Mouse (Mus musculus): ENCODE data around the gene Cpne7.

Gene Cpne7

DNA sequence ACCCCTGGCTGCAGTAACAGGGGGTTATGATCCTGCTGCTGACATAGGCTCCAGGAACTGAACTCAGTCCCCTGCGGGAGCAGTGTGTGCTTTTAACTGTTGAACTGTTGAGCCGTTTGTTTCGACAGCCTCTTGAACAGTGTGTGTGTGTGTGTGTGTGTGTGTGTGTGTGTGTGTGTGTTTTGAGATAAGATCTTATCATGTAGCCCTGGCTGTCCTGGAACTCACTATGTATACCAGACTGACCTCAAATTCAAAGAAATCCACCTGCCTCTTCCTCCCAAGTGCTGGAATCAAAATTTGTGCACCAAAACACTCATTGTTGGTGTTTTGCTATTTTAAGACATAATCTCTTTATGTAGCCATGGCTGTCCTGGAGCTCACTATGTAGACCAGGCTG, 2.5 kb upstream of the Cpne7 start:
- no peak for DNase-seq (ENCODE audit: low spot score in 2 of 2)

GRCm38 (mm10) chr8:123117744-123118143, 570 bp downstream of the Cpne7 start:
- no peak for DNase-seq (ENCODE audit: low spot score in 2 of 2)

DNA sequence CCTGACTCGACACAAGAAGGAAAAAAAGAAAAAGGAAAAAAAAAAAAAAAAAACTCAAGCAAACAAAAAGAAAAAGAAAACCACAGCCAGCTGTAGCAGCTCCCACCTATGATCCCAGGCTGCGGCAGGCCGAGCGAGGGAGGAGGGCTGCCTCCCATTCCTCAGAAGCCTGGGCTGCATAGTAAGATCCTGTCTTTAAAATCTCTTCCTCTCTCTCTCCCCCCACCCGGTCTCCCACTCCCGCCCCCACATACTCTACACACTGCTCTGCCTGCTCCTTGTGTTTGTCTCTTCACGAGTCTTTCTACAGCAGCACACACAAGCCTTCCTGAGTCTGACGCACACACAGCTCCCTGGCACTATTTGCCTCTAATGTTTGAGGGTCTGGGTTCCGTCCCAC, 4.9 kb downstream of the Cpne7 start:
- DNase-seq (ENCODE audit: low spot score in 2 of 2), result no peak

- no peak for DNase-seq (ENCODE audit: low spot score in 2 of 2)
Observed at GRCm38 (mm10) chr8:123122670-123123069, 5.5 kb downstream of the Cpne7 start.

DNA sequence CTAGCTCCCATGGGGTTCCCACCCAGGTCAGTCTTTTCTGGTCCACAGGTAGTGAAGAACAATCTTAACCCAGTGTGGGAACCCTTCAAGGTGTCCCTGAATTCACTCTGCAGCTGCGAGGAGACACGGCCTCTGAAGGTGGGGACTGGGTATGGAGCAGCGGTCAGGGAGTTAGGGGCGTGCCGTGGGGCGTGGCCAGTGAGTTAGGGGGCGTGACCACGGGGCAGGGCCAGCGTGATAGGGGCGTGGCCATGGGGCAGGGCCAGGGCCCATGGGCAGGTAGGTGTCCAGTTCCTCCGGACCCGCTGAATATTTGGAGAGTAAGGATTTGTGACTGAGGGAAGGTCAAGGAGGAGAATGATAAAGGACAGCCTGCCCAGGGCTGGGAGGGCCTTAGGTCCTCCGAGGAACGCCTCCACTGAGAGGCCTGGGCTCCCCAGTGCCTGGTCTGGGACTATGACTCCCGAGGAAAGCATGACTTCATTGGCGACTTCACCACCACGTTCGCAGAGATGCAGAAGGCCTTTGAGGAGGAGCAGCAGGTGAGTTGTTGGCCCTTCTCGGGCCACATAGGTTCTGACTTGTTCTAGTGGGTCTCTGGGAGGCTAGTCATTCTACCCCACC, 9.1 kb downstream of the Cpne7 start:
- DNase-seq (ENCODE audit: low spot score in 2 of 2), result no peak

- DNase-seq (ENCODE audit: low spot score in 2 of 2), result no peak
Observed at GRCm38 (mm10) chr8:123131041-123131440, 13.9 kb downstream of the Cpne7 start.

DNA sequence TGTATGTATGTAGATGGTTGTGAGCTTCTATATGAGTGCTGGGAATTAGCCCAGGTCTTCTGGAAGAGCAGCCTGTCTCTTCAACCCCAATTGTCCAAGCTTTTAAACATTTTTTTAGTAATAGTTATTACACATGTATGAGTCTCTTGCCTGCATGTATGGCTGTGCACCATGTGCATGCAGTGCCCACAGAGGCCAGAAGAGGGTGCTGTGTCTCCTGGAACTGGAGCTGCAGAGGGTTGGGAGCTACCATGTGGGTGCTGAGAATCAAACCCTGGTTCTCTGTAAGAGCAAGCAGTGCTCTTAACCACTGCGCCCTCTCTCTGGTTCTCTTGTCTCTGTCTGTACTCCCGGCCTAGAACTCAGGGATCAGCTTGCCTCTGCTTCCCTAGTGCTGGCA, 15.8 kb downstream of the Cpne7 start:
- DNase-seq (ENCODE audit: low spot score in 2 of 2), result no peak

DNA sequence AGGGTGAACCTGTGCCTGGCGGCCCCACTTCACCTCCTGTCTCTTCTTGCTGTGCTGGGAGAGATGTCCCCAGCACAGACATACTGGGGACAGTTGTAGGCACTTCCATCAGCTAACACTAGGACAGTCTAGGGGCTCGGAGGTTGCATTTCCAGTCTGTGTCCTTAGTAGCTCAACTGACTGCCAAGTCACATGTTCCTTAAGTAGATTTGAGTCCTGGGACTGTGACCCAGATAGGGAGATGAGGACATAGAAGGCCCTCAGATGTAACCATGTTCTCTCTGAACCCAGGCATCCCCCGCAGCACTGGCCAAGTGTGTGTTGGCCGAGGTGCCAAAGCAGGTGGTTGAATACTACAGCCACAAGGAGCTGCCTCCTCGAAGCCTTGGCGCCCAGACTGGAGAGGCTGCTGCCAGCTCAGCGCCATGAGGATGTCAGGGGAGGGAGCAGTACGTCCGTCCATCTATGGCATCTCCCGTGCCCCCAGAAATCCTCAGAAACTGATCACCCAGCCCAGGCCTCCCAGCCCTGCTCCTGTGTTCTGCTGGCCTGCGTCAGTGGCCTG, 17.1 kb downstream of the Cpne7 start:
- DNase-seq (ENCODE audit: low spot score in 2 of 2), result no peak

DNA sequence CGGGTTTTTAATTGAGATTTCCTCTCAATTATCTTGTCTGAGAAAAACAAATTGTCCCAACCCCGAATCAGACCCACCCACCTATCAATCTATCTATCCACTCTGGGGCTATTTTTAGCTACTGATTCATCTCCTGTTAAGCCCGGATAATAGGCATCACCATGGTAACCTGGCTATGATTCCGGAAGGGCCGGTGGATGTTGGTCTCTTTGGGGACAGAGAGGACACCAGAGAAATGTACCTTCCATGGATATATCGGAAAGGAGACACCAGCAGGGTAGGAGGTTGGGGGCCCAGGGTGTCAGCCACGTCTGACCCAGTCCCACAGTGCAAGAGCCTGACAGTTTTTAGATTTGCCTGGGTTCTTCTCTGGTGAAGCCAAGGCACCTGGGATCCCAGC, 18.2 kb downstream of the Cpne7 start:
- peak in 1 of 2 experiments; percentile 23 for DNase-seq (ENCODE audit: low spot score in 2 of 2)

DNA sequence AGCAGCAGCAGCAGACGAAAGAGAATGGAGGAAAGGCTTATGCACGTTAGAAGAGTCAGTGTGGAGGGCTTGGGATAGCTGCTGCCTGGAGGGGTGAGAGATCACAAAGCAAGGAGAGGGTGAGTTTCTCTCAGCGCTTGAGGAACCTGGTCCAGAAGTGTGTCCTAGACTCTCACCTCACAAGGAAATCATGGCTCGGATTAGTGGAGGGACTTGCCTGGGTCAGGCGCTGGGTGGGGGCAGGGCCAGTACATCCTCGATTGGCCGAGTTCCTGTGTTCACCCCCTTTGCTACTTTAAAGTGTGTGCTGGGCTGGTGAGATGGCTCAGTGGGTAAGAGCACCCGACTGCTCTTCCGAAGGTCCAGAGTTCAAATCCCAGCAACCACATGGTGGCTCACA, 18.6 kb downstream of the Cpne7 start:
- no peak for DNase-seq (ENCODE audit: low spot score in 2 of 2)

GRCm38 (mm10) chr8:123136287-123136686, 19.1 kb downstream of the Cpne7 start:
- no peak for DNase-seq (ENCODE audit: low spot score in 2 of 2)

- DNase-seq (ENCODE audit: low spot score in 2 of 2), result peak; percentile 43 to 67
Observed at GRCm38 (mm10) chr8:123137645-123138077, 20.5 kb downstream of the Cpne7 start.

DNA sequence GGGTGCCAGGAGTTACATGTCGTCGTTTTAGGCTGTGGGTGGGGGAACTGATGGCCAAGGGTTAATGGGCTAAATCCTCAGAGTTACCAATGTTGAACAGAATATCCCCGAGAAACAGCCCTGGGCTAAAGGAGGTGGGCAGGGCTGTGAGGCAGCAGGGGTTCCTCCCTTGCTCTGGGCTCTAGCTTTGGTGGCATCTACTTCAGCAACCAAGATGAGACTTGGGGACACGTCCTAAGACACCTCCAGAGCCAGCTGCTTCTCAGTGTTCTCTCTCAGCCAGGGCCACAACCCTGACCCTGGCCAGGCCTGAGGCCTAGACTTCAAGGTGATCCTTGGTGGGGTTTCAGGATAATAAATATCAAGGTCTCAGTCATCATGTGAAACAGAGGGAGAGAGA, 21.6 kb downstream of the Cpne7 start:
- DNase-seq (ENCODE audit: low spot score in 2 of 2), result no peak

DNA sequence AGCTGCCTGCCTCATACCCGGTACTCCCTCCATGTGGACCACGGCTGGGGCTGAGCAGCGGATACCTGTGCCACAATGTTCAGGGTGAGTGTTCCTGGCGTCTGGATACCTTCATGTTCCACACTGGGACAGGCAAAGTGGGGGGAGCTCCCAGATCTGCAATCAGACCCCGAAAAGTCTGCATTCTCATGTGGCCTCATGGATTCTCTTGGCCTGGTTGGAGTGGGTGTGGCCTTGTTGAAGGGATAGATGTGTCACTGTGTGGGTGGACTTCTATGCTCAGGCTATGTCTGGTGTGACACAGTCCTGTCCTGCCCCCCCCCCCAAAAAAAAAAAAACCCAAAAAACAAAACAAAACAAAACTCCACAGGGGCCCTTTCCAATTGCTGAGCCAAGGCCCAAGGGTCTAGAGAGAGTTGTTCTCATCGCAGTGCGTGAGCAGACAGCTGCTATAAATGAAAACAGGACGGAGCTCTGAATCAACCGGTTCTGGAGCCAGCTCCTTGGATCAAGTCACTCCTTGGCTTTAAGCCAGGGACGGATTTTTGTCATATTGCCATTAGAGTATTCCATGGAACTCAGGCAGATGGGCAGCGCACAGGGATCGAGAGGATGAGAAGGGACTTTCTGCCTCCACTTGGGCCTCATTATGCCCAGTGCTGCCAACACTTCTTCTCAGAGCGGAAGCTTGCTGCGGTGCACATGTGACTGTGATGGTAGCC, 24.7 kb downstream of the Cpne7 start:
- DNase-seq (ENCODE audit: low spot score in 2 of 2), result peak; percentile 65 to 78

GRCm38 (mm10) chr8:123145279-123145678, 28.1 kb downstream of the Cpne7 start:
- no peak for DNase-seq (ENCODE audit: low spot score in 2 of 2)

DNA sequence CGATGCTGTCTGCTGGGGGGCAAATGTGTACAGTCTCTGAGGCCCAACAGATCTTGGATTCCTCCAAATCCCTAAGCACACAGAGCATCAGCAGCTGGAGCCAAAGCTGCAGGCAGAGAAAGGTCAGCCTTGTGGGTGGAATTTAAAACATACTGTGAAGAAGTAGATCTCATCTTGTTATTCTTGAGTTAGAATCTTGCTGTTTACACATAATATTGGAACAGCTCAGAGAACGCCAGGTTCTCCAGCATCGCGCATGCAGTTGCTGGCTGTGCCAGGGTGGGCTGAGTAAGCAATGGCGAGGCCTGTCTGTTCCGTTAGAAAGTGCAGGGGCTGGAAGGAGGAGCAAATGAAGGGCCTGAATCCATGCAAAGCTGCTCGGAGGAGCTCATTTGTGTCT, 29.2 kb downstream of the Cpne7 start:
- peak; percentile 11 to 30 for DNase-seq (ENCODE audit: low spot score in 2 of 2)

DNA sequence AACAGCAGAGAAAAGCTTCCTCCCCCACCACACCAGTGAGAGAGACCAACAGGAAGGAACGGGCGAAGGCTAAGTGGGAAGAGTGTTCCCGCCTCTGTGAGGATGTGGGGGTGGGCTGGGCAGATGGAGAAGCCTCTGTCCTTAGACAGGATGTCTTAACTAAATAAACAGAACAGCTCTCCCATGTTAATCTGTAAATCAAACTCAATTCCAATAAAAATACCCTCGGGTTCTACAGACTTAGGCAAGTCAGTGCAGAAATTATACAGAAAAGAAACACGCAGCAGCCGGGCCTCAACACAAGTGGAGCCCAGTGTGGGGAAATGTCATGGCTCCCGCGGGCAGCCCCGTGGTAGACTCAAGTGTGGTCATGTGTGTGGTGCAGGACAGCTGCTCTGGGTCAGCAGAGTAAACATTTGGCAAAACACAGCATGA, 33.6 kb downstream of the Cpne7 start:
- DNase-seq (ENCODE audit: low spot score in 2 of 2), result peak; percentile 17 to 55

GRCm38 (mm10) chr8:123155177-123155576, 38.0 kb downstream of the Cpne7 start:
- no peak for DNase-seq (ENCODE audit: low spot score in 2 of 2)

DNA sequence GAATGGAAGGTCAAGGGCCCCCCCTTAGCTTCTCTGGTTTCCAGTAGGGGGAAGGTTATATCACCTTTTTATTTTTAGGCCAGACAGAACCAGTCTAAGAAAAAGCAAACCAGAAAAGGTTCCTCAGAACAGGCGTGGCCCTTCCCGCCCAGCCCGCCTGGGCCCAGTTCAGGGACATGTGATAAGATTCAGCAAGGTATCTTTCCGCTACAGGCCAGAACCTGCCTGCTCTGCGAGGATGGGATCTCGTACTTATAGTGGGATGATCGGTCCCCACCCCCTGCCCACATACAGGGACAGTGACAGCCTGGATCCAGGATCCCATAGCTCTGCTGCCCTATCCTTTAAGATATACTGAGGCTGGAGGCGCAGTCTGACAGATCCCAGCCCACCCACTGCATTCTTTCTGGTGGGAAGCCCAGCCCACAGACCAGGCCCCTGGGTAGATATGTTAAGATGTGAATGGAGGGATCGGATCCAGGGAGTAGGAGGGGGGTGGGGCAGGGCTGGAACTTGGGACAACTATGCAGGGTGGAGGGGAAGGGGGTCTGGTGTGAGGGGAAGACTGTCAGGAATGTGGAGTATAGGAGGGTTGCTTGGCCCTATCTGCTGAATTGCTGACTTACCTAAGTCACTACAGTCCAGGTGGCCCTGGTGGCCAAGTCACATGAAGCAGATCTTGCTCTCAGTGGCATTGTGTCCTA, 39.0 kb downstream of the Cpne7 start:
- DNase-seq (ENCODE audit: low spot score in 2 of 2), result no peak

DNA sequence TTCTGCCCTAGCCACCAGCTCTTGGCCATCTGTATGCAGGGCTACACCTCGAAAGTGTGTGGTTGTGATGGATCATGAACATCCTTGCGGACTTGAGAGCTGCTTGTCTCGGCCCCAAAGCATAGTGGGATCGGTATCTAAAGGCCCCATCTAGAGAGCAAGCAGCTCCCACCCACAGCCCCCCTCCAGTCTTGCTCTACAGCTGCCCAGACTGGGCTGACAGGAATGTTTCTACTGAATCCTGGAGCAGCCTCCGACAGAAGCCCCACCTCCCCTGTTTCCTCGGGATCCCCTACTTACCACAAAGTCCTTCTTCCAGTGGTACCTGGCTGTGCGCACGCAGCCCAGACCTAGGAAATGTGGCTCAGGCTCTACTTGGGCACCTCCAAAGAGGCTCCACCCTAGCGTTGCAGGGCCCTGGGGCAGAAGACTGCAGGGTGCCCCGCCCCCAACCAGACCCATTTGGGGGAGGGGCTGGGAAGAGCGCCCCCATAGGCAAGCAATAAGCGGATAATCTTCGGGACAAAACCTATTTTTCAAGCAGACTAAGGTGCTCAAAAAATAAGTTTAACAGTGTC, 40.8 kb downstream of the Cpne7 start, which contains the start of gene Sult5a1:
Gene Sult5a1, minus strand, starts transcription at position 428 of the 578 bp plus-strand sequence.
- no peak for DNase-seq (ENCODE audit: low spot score in 2 of 2)

- DNase-seq (ENCODE audit: low spot score in 2 of 2), result no peak
Observed at GRCm38 (mm10) chr8:123181391-123181790, 64.2 kb downstream of the Cpne7 start.

All from frontal cortex, postnatal 36 days (tissue).